Mouse (Mus musculus): Measurements from ENCODE around the gene Cebpb. TPM values are rescaled to one million over a fixed set of nuclear protein-coding genes. Genes with fewer than 3 reads are reported as not detected.

Gene Cebpb
- total RNA-seq, 1 experiment from 2014 or later = 585 TPM

GRCm38 (mm10) chr2:167665972-167666713 is 22.6 kb upstream of the Cebpb start:
- DNase-seq = no peak

GRCm38 (mm10) chr2:167668426-167668825 is 20.3 kb upstream of the Cebpb start:
- DNase-seq = no peak

- no peak for DNase-seq
These were observed 19.3 kb upstream of the Cebpb start for GRCm38 (mm10) chr2:167669398-167669797.

DNA sequence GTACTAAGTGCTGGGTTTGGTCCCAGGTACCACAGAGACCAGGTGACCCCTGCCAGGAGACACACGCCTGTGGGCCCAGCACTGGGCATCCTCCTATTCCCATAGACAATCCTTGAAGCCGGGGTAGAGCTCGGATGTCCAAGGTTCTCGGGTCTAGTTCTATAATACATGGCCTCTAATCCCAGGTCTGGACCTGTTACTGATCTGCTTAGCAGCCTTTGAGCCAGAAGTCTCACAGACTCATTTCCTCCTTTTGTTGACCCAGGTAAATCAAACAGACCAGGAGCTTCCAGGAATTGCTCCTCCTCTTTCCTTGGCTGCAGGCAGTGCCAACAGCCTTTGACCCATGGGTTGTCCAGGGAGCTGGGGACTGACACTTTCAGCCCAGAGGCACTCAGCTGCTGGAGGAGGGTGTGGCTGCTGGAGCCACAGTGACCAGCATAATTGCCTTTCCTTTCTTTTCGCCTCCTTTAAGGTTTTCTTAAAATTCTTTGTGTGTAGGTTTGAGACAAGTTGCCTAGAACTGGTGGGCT is 17.5 kb upstream of the Cebpb start:
- DNase-seq = no peak

DNA sequence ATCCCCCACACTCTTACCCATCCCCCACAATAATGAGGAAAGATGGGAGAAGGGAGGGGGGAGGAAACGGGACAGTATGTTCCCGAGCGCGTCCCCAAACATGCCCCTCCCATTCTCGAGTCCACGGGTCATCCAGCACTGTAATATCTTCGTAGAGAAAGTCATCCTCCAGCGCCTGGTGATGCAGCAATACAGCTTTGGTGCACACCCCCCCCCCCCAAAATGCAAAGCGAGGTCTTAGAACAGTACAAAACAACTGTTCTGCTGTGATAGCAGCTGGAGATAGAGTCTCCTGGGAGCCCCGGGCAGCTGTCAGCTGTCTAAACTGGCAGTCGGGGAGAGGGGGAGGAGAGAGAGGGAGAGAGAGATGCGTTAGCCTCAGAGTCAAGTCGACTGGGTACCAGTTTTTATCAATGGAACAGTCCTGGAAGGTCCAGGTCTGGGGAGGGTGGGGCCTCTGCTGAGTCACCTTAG is 16.5 kb upstream of the Cebpb start:
- DNase-seq = no peak

- DNase-seq = peak; percentile 35
These were observed 13.4 kb upstream of the Cebpb start for GRCm38 (mm10) chr2:167675120-167675909.

GRCm38 (mm10) chr2:167678600-167678999 is 10.1 kb upstream of the Cebpb start:
- DNase-seq = no peak

GRCm38 (mm10) chr2:167679902-167680430 is 8.7 kb upstream of the Cebpb start:
- DNase-seq = peak; percentile 86

DNA sequence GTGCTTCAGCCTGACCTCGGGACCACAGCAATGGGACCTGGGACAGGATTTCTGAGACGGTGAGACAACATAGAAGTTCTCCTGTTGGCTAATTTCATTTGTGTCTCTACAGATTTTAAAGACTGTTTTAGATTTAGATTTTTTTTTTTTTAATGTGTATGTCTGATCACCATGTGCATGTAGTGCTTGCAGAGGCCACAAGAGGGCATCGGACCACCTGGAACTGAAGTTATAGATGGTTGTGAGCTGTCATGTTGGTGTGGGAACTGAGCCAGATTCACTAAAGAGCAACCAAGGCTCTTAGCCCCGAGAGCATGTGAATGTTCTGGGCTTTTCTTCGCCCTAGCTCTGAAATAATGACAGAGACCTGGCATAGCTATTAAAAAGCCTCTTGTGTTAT is 8.1 kb upstream of the Cebpb start:
- peak; percentile 63 for DNase-seq

- DNase-seq = no peak
These were observed 5.0 kb upstream of the Cebpb start for GRCm38 (mm10) chr2:167683721-167684120.

- DNase-seq = peak; percentile 95
These were observed 3.6 kb upstream of the Cebpb start for GRCm38 (mm10) chr2:167685137-167685536.

DNA sequence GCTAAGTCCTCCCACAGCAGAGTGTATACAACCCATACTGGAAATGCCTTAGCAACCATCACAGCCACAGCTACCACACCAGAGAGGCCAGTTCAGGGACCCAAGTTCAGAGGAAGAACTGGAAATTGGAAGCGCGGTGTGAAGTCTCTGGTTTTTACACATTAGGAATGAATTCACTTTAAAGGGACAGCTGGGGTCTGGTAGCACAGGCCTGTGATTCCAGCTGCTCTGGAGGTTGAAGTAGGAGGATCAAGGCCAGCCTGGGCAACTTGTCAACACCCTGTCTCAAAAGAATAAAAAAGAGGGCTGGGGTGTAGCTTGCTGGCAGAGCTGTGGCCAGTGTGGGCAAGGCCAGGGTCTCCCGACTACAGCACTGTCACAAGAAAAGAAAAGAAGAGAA is 2.9 kb upstream of the Cebpb start:
- DNase-seq = peak; percentile 45

DNA sequence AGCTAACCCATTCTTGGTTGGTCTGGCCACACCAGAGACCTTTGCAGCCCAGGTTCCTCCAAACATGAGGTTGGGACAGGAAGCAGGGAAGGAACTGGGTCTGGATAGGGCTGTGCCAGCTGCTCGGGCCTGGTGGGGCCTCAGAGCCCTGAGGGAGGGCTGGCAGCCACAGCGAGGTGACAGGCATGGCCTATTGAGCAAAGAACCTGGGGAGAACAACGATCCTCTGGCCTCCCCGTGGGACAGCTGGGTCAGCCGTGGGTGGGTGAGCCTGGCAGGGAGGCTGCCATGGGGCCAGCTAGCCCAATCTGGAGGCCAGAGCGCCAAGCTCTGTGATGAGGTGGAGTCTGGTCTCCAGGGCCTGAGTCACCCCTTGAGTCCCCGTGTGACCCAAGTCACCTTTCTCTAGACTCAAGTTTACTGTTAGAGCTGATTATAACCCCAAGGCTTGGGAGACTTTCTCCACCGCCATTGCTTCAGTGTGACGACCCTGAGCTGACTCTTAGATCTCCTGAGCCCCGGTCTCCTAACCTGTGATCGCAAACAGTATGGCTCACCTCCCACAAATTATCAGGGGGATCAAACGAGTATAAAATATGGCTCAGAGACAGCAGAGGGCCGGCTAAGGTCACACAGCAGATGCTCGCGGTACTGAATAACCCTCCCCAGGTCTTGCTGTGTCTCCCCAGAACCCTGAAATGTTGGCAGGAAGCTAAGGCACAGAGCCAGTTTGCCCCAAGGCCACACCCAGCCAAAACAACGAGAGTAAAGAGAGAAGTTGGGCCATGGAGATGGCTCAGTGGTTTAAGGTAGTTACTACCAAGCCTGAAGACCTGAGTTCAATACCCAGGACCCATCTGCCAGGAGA is 2.1 kb upstream of the Cebpb start:
- DNase-seq = peak; percentile 48

DNA sequence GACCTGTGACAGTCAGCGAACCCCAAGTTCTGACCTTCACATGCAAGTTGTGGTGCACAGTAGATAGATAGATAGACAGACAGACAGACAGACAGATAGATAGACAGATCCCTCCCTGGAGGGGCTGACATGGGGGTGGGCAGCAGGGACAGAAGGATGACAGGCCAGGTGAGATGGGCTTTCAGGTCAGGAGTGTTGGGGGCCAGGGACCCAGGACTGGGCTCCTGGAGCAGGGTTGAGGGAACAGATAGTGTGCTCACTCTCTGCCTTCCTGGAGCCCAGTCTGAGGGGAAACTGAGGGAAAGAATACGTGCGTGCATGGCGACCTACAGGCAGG is 1.5 kb upstream of the Cebpb start:
- no peak for DNase-seq

GRCm38 (mm10) chr2:167687651-167688101 is 1.0 kb upstream of the Cebpb start:
- DNase-seq = peak; percentile 80

DNA sequence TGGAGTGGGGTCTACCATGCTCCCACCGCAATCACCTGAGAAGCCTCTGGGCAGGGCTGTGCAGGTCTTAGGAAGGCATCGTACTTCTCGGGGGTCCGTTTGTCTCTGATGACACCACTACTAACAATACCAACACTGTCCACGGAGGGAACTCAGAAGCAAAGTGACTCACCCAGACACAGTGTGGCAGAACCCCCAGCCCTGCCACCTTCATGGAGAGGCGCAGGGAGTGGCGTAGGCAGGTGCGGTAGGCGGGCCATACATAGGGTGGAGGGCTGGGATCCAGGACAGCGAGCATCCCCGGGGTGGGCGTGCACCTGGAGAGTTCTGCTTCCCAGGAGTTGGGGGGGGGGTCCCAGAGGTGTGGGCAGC is 603 bp upstream of the Cebpb start:
- DNase-seq = peak; percentile 57

DNA sequence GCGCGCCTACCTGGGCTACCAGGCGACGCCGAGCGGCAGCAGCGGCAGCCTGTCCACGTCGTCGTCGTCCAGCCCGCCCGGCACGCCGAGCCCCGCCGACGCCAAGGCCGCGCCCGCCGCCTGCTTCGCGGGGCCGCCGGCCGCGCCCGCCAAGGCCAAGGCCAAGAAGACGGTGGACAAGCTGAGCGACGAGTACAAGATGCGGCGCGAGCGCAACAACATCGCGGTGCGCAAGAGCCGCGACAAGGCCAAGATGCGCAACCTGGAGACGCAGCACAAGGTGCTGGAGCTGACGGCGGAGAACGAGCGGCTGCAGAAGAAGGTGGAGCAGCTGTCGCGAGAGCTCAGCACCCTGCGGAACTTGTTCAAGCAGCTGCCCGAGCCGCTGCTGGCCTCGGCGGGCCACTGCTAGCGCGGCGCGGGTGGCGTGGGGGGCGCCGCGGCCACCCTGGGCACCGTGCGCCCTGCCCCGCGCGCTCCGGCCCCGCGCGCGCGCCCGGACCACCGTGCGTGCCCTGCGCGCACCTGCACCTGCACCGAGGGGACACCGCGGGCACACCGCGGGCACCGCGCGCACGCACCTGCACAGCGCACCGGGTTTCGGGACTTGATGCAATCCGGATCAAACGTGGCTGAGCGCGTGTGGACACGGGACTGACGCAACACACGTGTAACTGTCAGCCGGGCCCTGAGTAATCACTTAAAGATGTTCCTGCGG is 945 bp downstream of the Cebpb start, which contains the start of gene Tmem189:
Gene Tmem189, minus strand, starts transcription at position 322 of the 718 bp plus-strand sequence.
- peak; percentile 59 for DNase-seq

DNA sequence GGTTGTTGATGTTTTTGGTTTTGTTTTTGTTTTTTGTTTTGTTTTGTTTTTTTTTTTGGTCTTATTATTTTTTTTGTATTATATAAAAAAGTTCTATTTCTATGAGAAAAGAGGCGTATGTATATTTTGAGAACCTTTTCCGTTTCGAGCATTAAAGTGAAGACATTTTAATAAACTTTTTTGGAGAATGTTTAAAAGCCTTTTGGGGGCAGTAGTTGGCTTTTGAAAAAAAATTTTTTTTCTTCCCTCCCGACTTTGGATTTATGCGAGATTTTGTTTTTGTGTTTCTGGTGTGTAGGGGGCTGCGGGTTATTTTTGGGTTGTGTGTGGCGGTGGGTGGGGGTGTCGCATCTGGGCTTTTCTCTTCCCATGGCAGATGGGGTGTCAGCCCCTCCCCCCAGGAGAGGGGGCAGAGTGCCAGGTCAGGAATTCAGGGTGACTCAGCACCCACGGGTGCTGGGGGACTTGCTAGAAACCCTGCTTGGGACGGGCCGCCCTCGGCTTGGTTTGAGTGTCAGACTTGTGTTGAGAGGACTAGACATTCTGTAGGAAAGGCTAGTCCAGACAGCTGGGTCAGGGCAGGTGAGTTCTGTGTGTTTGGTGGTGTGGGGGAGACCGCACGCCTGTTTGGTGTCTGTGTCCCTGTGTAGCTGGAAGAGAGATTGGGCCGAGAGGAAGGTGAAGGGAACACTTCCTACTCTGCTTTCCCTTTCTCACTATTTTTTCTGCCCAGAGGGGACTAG is 1.7 kb downstream of the Cebpb start:
- peak; percentile 75 for DNase-seq

DNA sequence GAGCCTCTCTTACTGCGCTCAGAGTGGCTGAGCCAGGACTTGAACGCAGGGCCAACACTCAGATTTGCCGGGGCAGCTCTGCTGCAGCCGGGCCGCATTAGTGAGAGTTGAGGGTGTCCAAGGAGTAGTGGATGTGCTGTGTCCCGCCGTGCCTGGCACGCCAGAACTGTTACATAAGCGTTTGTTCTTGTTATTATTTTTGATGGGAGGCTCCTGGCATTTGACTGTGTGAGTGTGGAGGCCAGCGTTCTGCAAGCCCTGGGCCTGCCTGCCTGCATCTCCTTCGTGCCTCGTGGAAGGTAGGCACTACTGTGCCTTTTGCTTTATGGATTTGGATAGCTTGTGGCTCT is 2.2 kb downstream of the Cebpb start:
- no peak for DNase-seq

DNA sequence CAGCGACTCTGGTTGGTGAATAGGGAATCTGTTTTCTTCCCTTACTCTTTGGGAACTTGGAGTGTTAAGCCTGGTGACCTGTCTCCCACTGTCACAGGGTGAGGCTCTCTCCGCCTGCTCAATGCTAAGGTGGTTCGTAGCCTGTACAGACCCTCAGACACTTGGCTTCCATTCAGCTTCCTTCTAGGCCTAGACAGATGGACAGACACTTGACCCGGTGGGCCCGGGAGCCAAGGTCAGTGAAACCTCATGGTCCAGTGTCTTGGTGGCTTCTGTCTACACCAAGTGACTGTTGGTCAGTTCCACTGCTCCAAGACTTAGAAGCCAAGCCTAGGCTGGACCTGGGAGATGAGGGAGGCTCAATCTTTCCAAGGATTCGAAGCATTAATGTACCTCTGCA is 2.7 kb downstream of the Cebpb start:
- no peak for DNase-seq
